Mouse (Mus musculus) forebrain, embryonic 16.5 days (tissue): ENCODE measurements around the gene Gm15097. TPM values are rescaled to one million over a fixed set of nuclear protein-coding genes. Genes with fewer than 3 reads are reported as not detected.
"Not testable (repeated sequence)": the region's sequence is repeated elsewhere in the genome, so short reads cannot be mapped to it uniquely, and the experiment has no call there.

ENCODE experiments used
- ATAC-seq: fragments of 200-750 bp; cut with Nextera tagmentation; 2 replicates; pipeline ENCODE4 v1.8.0; 2017; ENCODE audit warnings: mild to moderate bottlenecking, moderate library complexity
- H3K27ac ChIP-seq: fragments of 300-500 bp; sonication (generic); 2 replicates; pipeline ENCODE4 v1.5.1; 2014; ENCODE audit warnings: low read length, control low read depth
- H3K27me3 ChIP-seq: fragments of 300-500 bp; sonication (generic); replicated peaks from 2 replicates; pipeline ENCODE4 v1.6.1; 2014; ENCODE audit warnings: low read length; ENCODE audit not compliant: control insufficient read depth, insufficient read depth
- H3K36me3 ChIP-seq: fragments of 300-500 bp; sonication (generic); 2 replicates; pipeline ENCODE4 v1.6.1; 2014; ENCODE audit not compliant: control insufficient read depth, insufficient read depth
- H3K4me1 ChIP-seq: fragments of 300-500 bp; sonication (generic); replicated peaks from 2 replicates; pipeline ENCODE4 v1.6.1; 2014; ENCODE audit warnings: low read length; ENCODE audit not compliant: control insufficient read depth, insufficient read depth
- H3K4me2 ChIP-seq: fragments of 300-500 bp; sonication (generic); 2 replicates; pipeline ENCODE4 v1.6.1; 2014; ENCODE audit warnings: mild to moderate bottlenecking, low read length, control low read depth
- H3K4me3 ChIP-seq: fragments of 300-500 bp; sonication (generic); replicated peaks from 2 replicates; pipeline ENCODE4 v1.5.1; 2014; ENCODE audit warnings: mild to moderate bottlenecking, low read length, control low read depth
- H3K9ac ChIP-seq: fragments of 300-500 bp; sonication (generic); replicated peaks from 2 replicates; pipeline ENCODE4 v1.6.1; 2014; ENCODE audit warnings: low read depth, low read length, control low read depth
- H3K9me3 ChIP-seq: fragments of 300-500 bp; sonication (generic); 2 replicates; pipeline ENCODE4 v1.6.1; 2016; ENCODE audit warnings: low read length; ENCODE audit not compliant: control insufficient read depth
- WGBS: fragments of 180-500 bp; shearing (Covaris S2); extraction: QIAGEN DNeasy Blood & Tissue Kit; methylation state at CpG from one replicate; pipeline ENCODE4 v1.1.7; 2014; 5-methylcytosine and 5-hydroxymethylcytosine counted together
- polyA plus RNA-seq: library from polyadenylated mRNA; unstranded; fragments of >200 nt; fragmentation: Nextera tagmentation; extraction: Ambion mirVana; gene quantifications from 2 replicates; pipeline ENCODE4 v1.2.1, GENCODE M21; 2015

Gene Gm15097
- not detected in 2 replicates for polyA plus RNA-seq

GRCm38 (mm10) chrX:149784173-149784572, at the start of gene Gm15097:
Gm15097 (plus strand) TSS chrX:149784473.
- not testable (repeated sequence) for H3K9me3 ChIP-seq, H3K4me2 ChIP-seq, H3K4me1 ChIP-seq, H3K36me3 ChIP-seq, H3K27me3 ChIP-seq, ATAC-seq, H3K9ac ChIP-seq, H3K27ac ChIP-seq, H3K4me3 ChIP-seq
- no CpG with 5 or more reads among the region's 6 CpGs for WGBS

- not testable (repeated sequence) for H3K4me2 ChIP-seq, H3K9me3 ChIP-seq, H3K36me3 ChIP-seq, H3K27ac ChIP-seq, H3K4me1 ChIP-seq, H3K4me3 ChIP-seq, ATAC-seq, H3K9ac ChIP-seq, H3K27me3 ChIP-seq
- WGBS: 52% methylated on average over 4 of the region's 4 CpGs
Observed at GRCm38 (mm10) chrX:149762853-149763252, 21.4 kb upstream of the Gm15097 start.

- 87% methylated on average over 6 of the region's 6 CpGs for WGBS
- H3K27ac ChIP-seq, H3K9me3 ChIP-seq, H3K4me2 ChIP-seq, H3K9ac ChIP-seq, H3K4me3 ChIP-seq, H3K27me3 ChIP-seq, ATAC-seq, H3K4me1 ChIP-seq, H3K36me3 ChIP-seq: not testable (repeated sequence)
Observed at GRCm38 (mm10) chrX:149811178-149811577, 26.9 kb downstream of the Gm15097 start.

Other genes starting within 250 kb of the Gm15097 start
- not detected in 2 replicates for gene Gm10439, start 189.9 kb upstream of the Gm15097 start, polyA plus RNA-seq
- gene Gm15091, start 157.2 kb downstream of the Gm15097 start, polyA plus RNA-seq: not detected in 2 replicates